Mouse (Mus musculus): ENCODE results near the gene Kng1.

GRCm38 (mm10) chr16:23108943-23109342, 51.3 kb downstream of the Kng1 start:
- TF ChIP-seq CTCF (IDR thresholded peaks at IDR 0.05) (no peak), EP300 (IDR thresholded peaks at IDR 0.05) (no peak)
